Mouse (Mus musculus): Measurements from ENCODE around the gene Axin2.

Axin2 gene

GRCm38 (mm10) chr11:108902303-108902702 lies 17.8 kb upstream of the Axin2 start:
- DNase-seq (ENCODE audit: low spot score in 2 of 2) = no peak

GRCm38 (mm10) chr11:108906590-108907254 lies 13.4 kb upstream of the Axin2 start:
- DNase-seq (ENCODE audit: low spot score in 2 of 2) = no peak

GRCm38 (mm10) chr11:108909396-108910195 lies 10.6 kb upstream of the Axin2 start:
- DNase-seq (ENCODE audit: low spot score in 2 of 2) = no peak

- DNase-seq (ENCODE audit: low spot score in 2 of 2) = no peak
Measured at GRCm38 (mm10) chr11:108910328-108910886, 9.7 kb upstream of the Axin2 start.

GRCm38 (mm10) chr11:108910903-108911302 lies 9.2 kb upstream of the Axin2 start:
- DNase-seq (ENCODE audit: low spot score in 2 of 2) = peak; percentile 72 to 79

GRCm38 (mm10) chr11:108912174-108912573 lies 8.0 kb upstream of the Axin2 start:
- no peak for DNase-seq (ENCODE audit: low spot score in 2 of 2)

GRCm38 (mm10) chr11:108917422-108918324 lies 2.5 kb upstream of the Axin2 start:
- no peak for DNase-seq (ENCODE audit: low spot score in 2 of 2)

GRCm38 (mm10) chr11:108920636-108921505 lies 722 bp downstream of the Axin2 start:
- peak; percentile 88 to 89 for DNase-seq (ENCODE audit: low spot score in 2 of 2)

- DNase-seq (ENCODE audit: low spot score in 2 of 2) = peak; percentile 27 to 44
Measured at GRCm38 (mm10) chr11:108921506-108922455, 1.6 kb downstream of the Axin2 start.

GRCm38 (mm10) chr11:108922511-108923187 lies 2.5 kb downstream of the Axin2 start:
- no peak for DNase-seq (ENCODE audit: low spot score in 2 of 2)

- no peak for DNase-seq (ENCODE audit: low spot score in 2 of 2)
Measured at GRCm38 (mm10) chr11:108923188-108923575, 3.0 kb downstream of the Axin2 start.

GRCm38 (mm10) chr11:108923781-108924180 lies 3.6 kb downstream of the Axin2 start:
- no peak for DNase-seq (ENCODE audit: low spot score in 2 of 2)

- DNase-seq (ENCODE audit: low spot score in 2 of 2) = no peak
Measured at GRCm38 (mm10) chr11:108924346-108924745, 4.2 kb downstream of the Axin2 start.

GRCm38 (mm10) chr11:108925202-108925601 lies 5.1 kb downstream of the Axin2 start:
- peak; percentile 66 to 91 for DNase-seq (ENCODE audit: low spot score in 2 of 2)

GRCm38 (mm10) chr11:108925826-108926225 lies 5.7 kb downstream of the Axin2 start:
- DNase-seq (ENCODE audit: low spot score in 2 of 2) = no peak

GRCm38 (mm10) chr11:108926345-108927092 lies 6.4 kb downstream of the Axin2 start:
- DNase-seq (ENCODE audit: low spot score in 2 of 2) = no peak

- DNase-seq (ENCODE audit: low spot score in 2 of 2) = no peak
Measured at GRCm38 (mm10) chr11:108927093-108927444, 6.9 kb downstream of the Axin2 start.

- no peak for DNase-seq (ENCODE audit: low spot score in 2 of 2)
Measured at GRCm38 (mm10) chr11:108928096-108928495, 7.9 kb downstream of the Axin2 start.

All from thymus, postnatal 10 days (tissue).